Mouse (Mus musculus) induced T-regulatory cell, adult 2 months (primary cell): ENCODE results near the gene Hspa2.

ENCODE experiments used
- DNase-seq: peaks from one replicate; pipeline ENCODE4 v3.0.0-alpha.2; 2012; ENCODE audit warnings: low read depth

Hspa2 gene

GRCm38 (mm10) chr12:76377726-76378125 is 26.2 kb upstream of the Hspa2 start:
- peak; percentile 71 for DNase-seq

- DNase-seq: peak; percentile 37
Observed at GRCm38 (mm10) chr12:76378556-76378955, 25.4 kb upstream of the Hspa2 start.

GRCm38 (mm10) chr12:76380151-76380550 is 23.8 kb upstream of the Hspa2 start:
- DNase-seq: peak; percentile 22

- no peak for DNase-seq
Observed at GRCm38 (mm10) chr12:76385342-76385741, 18.6 kb upstream of the Hspa2 start.

- DNase-seq: no peak
Observed at GRCm38 (mm10) chr12:76388794-76389193, 15.2 kb upstream of the Hspa2 start.

- DNase-seq: no peak
Observed at GRCm38 (mm10) chr12:76391595-76392271, 12.2 kb upstream of the Hspa2 start.

- DNase-seq: no peak
Observed at GRCm38 (mm10) chr12:76392979-76393378, 11.0 kb upstream of the Hspa2 start.

- DNase-seq: no peak
Observed at GRCm38 (mm10) chr12:76397281-76397680, 6.7 kb upstream of the Hspa2 start.

- peak; percentile 59 for DNase-seq
Observed at GRCm38 (mm10) chr12:76401674-76402073, 2.3 kb upstream of the Hspa2 start.

- peak; percentile 95 for DNase-seq
Observed at GRCm38 (mm10) chr12:76402991-76403885, 738 bp upstream of the Hspa2 start.

GRCm38 (mm10) chr12:76404836-76405182 is 833 bp downstream of the Hspa2 start:
- no peak for DNase-seq

GRCm38 (mm10) chr12:76405183-76405970 is 1.4 kb downstream of the Hspa2 start:
- peak; percentile 62 for DNase-seq

GRCm38 (mm10) chr12:76405971-76406370 is 2.0 kb downstream of the Hspa2 start:
- DNase-seq: peak; percentile 74

- no peak for DNase-seq
Observed at GRCm38 (mm10) chr12:76407184-76407583, 3.2 kb downstream of the Hspa2 start.

GRCm38 (mm10) chr12:76409166-76409565 is 5.2 kb downstream of the Hspa2 start:
- no peak for DNase-seq

- no peak for DNase-seq
Observed at GRCm38 (mm10) chr12:76415383-76416010, 11.5 kb downstream of the Hspa2 start.

- no peak for DNase-seq
Observed at GRCm38 (mm10) chr12:76417433-76417854, 13.5 kb downstream of the Hspa2 start, which contains the start of gene Ppp1r36. TSS of gene Ppp1r36 (plus strand) at chr12:76417538.

GRCm38 (mm10) chr12:76418346-76418745 is 14.4 kb downstream of the Hspa2 start:
- no peak for DNase-seq

- no peak for DNase-seq
Observed at GRCm38 (mm10) chr12:76425256-76425655, 21.3 kb downstream of the Hspa2 start.

GRCm38 (mm10) chr12:76427546-76427945 is 23.6 kb downstream of the Hspa2 start:
- DNase-seq: no peak

GRCm38 (mm10) chr12:76430879-76431406 is 27.0 kb downstream of the Hspa2 start:
- no peak for DNase-seq

GRCm38 (mm10) chr12:76431431-76431830 is 27.5 kb downstream of the Hspa2 start:
- no peak for DNase-seq
